Mouse (Mus musculus): ENCODE results near the gene Furin.
A peak's percentile ranks its signal among the peaks of the same experiment; 100 is the strongest.

Furin gene

GRCm38 (mm10) chr7:80427730-80428129 lies 22.5 kb upstream of the Furin start:
- no peak for DNase-seq (ENCODE audit: low spot score in 2 of 2)

- peak in 1 of 2 experiments; percentile 41 for DNase-seq (ENCODE audit: low spot score in 2 of 2)
Measured at GRCm38 (mm10) chr7:80426363-80426762, 21.1 kb upstream of the Furin start.

DNA sequence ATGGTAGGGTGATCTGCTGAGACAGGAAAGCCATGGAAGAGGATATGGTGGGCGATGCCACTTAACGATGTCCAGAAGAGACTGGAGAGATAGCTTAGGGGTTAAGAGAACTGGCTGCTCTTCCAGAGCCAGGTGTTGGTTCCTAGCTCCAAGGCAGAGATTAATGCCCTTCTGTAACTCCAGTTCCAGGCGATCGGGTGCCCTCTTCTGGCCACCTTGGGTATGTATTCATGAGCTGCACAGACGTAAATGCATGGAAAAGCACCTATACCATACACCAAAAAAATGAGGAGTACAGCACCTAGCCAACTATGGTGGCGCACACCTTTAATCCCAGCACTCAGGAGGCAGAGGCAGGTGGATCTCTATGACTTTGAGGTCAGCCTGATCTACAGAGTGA lies 19.5 kb upstream of the Furin start:
- DNase-seq (ENCODE audit: low spot score in 2 of 2) = no peak

- DNase-seq (ENCODE audit: low spot score in 2 of 2) = no peak
Measured at GRCm38 (mm10) chr7:80422759-80423480, 17.7 kb upstream of the Furin start.

- DNase-seq (ENCODE audit: low spot score in 2 of 2) = no peak
Measured at GRCm38 (mm10) chr7:80421576-80421975, 16.3 kb upstream of the Furin start.

DNA sequence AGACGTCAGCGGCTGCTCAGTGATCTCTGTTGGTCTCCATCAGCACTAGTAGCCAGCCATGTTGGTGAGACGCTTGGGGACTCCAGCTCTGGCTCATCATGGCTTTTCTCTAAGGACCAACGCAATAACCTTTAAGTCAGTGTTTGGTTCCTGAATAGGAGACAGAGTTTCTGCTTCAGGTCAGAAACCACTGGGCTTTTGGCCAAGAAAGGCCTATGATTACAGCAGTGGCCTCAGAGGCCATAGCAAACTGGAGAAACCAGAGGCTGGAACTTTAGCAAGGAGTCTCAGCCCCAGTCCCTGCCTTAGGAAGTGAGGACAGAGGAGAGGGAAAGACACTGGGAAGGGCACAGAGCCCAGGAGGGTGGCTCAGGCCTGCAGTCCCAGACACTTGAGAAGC lies 15.3 kb upstream of the Furin start:
- DNase-seq (ENCODE audit: low spot score in 2 of 2) = no peak

DNA sequence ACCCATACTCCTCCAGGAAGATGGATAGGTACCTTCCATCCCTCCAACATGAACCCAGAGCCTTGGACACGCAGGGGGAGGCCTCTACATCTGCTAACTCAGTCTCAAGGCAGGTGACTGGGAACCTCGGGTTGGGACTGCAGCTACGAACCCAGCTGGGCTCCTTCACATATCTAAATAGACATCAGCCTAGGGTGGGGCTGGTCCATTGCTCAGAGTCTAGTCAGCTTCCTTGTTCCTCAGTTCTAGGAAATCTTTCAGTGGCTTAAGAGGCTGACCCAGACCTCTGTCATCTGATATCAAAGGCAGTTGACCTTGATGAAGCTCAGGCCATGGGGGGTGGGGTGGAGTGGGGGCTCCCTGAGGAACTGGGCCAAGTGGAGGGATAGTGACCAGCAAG lies 14.0 kb upstream of the Furin start:
- no peak for DNase-seq (ENCODE audit: low spot score in 2 of 2)

GRCm38 (mm10) chr7:80418036-80418435 lies 12.8 kb upstream of the Furin start:
- no peak for DNase-seq (ENCODE audit: low spot score in 2 of 2)

- DNase-seq (ENCODE audit: low spot score in 2 of 2) = no peak
Measured at GRCm38 (mm10) chr7:80417601-80418000, 12.4 kb upstream of the Furin start.

GRCm38 (mm10) chr7:80416969-80417368 lies 11.7 kb upstream of the Furin start:
- DNase-seq (ENCODE audit: low spot score in 2 of 2) = no peak

DNA sequence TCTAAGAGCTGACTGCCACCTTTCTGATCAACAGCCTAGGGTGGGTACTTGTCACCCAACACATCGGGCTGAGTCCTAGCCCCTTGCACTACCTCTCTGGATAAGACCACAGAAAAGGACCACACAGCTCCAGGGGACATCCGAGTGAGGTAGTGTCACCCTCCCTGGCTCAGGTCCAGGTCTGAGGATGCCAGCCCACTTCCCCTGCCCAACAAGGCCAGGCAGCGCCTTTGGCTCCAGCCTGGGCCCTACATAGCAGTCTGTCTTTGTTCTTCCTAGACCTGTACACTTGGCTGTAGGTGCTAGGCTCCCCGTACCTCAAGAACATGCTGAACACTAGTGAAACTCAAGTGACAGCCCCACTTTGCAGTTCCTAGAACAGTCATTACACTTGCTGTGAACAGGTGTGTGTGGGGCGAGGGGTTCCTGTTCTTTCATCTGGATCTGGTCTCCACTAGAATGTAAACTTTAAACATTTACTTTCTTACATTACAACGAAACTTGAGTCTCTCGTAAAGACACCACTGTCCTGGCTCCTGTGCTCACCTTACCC lies 9.1 kb upstream of the Furin start:
- no peak for DNase-seq (ENCODE audit: low spot score in 2 of 2)

DNA sequence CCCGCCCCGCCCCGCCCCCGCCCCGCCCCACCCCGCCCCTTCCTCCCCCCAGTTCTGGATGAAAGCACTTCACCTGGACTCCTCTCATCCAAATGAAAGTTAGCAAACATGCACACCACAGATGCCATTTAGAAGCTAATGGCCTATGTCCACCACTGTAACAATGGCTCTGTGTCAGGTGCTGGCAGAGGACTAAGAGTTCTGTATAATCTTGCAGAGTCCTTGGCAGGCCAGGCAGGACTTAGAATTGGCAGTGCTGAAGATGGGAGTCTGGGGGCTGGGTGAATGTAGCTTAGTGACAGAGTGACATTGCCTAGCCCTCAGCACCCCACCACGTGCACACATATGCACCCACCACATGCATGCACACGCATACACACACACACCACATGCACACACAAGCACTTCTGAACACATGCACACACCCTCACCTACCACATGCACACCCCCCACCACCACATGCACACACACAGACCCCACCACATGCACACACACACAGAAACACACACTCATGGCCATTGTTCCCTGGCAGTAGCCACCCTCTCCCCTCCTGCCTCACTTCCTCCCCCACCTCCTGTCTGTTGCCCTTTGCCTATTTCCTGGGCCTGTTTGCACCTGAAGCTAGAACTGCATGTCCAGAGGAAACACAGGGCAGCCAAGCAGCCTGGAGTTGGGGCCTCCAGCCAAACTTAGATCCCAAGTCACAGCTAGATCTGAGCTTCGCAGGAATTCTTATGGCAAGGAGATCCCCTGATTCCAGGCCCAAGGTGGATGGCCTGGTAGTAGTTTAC lies 8.5 kb upstream of the Furin start:
- no peak for DNase-seq (ENCODE audit: low spot score in 2 of 2)

DNA sequence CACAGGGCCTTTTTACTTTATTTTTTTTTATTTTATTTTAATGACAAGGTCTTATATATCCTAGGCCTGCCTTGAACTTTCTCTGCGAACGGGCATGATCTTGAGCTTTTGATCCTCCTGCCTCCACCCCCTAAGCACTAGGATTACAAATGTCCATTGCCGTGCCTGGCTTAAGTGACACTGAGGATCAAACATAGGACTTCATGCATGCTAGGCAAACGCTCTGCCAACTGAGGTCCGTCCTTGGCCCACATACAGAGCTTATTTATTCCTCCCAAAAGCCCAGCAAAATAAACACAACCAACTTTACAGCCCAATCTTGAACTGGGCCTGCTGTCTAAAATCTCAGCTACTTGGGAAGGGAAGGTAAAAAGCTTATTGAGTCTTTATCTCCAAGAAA lies 7.5 kb upstream of the Furin start:
- DNase-seq (ENCODE audit: low spot score in 2 of 2) = no peak

DNA sequence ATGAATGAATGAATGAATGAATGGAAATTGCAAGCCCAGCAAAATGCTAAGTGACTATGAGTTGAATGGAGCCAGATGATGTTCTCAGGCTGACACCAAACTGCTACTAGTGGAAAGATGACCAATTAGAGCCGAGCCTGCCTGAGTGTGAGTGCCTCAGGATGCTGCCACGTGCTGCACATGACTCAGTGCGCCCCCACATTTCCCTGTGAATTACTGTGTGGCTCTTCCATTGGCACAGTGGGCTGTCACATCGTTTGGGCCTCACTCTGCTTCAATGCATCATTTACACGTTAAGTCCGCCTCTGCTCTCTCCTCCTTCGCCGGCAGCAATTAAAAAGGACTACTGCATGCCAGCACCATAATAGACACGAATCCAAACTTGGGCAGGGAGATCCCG lies 7.0 kb upstream of the Furin start:
- DNase-seq (ENCODE audit: low spot score in 2 of 2) = no peak

- DNase-seq (ENCODE audit: low spot score in 2 of 2) = no peak
Measured at GRCm38 (mm10) chr7:80410380-80410779, 5.1 kb upstream of the Furin start.

GRCm38 (mm10) chr7:80407712-80408111 lies 2.5 kb upstream of the Furin start:
- no peak for DNase-seq (ENCODE audit: low spot score in 2 of 2)

DNA sequence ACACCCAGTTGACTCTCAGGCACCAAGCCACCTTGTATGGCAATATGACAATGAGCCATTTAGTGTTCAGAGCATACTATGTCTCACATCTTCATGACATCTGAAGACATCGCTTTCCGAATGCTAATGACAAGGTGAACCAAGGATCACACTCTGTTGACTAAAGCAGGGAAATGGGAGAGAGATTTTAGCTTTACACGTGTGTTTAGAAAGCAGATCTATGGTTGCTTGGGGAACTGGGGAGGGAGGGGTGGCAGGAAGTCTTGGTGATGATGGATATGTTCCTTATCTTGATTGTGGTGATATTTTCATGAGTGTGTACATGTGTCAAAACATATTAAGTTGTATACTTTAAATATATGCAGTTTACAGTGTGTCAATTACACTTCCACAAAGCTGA lies 950 bp upstream of the Furin start:
- DNase-seq (ENCODE audit: low spot score in 2 of 2) = no peak

DNA sequence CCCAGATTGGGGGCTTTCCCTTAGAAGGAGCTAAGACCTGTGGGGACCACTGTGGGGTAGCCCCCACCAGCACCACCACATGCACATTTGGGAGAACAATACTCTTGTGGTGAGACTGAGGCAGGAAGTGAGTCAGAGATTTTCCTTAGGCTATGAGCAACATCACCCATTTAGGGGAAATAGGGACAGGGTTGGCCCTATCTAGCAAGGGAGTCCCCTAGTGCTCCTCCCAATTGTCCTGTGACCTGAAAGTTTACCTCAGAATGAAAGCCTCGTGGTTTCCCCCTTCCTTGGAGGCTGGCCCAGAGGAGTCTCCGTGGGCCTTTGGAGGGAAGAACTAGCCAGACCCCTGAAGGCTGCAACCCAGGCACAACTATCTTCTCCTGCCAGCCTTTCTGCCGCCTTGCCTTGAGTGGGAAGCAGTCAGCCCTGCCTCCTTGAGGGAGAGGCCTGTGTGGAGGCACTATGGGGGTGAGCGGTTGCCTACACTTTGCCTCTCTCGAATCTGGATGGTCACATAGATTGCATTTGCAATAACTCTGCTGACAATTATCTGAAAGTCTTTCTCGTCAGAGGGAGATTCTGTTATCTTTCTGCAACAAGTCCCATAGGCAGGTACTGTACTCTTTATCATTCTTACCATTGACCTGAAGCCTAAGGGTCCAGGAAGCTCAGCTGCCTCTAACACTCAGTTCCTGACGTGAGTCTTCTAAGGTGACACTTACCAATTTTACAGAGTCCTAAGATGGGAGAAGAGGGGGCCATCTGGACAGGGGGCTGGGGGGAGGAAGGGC lies 938 bp downstream of the Furin start:
- DNase-seq (ENCODE audit: low spot score in 2 of 2) = no peak

- DNase-seq (ENCODE audit: low spot score in 2 of 2) = no peak
Measured at GRCm38 (mm10) chr7:80403551-80403950, 1.7 kb downstream of the Furin start.

- DNase-seq (ENCODE audit: low spot score in 2 of 2) = peak; percentile 72 to 89
Measured at GRCm38 (mm10) chr7:80402651-80403321, 2.5 kb downstream of the Furin start.

DNA sequence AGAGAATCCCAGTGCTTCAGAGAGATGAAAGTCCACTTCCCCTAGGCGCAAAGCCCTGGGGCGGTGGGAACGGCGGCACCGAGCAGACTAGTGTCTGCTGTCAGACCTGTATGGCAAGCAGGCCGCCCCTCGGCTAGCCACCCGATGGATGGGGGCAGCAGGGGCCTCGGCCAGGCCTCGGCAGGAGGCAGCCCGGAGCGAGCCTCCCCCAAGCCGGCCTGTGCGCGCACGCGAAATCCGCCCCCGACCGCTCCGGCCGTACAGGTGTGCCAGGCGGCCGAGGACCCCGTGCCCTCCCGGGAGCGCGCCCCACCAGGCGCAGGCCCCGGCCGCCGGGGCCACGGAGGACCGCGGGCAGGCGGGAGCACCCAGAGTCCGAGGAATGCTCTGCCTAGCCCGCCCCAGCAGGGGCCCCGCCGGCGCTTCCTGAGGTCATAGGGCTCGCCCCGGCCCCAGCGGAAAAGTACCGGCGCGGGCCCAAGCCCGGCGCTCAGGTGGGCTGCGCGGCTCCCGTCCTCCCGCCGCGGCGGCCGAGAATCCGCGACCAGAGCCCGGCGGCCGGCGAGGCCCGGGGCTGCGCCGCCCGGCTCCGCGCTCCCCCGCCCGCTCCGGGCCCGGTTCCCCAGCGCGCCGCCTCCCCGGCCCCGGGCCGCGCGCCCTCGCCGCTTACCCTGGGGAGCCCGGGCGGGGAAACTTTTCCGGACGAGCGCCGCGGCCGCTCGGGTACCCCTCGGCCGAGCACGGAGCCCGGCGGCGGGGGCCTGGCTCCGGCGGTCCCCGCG lies 3.2 kb downstream of the Furin start:
- DNase-seq (ENCODE audit: low spot score in 2 of 2) = peak; percentile 52 to 83
